Mouse (Mus musculus) ES-E14 (cell line): ENCODE results near the gene Nacad.

Experiments used
- CHD2 ChIP-seq: IDR thresholded peaks from 2 replicates; pipeline ENCODE4 v1.6.1; 2014; ENCODE audit warnings: mild to moderate bottlenecking, low read depth, low read length, inconsistent platforms
- ZC3H11A ChIP-seq: IDR thresholded peaks from 2 replicates; pipeline ENCODE4 v1.6.1; 2012; ENCODE audit warnings: low read depth, mild to moderate bottlenecking, inconsistent platforms, low read length, borderline replicate concordance

DNA sequence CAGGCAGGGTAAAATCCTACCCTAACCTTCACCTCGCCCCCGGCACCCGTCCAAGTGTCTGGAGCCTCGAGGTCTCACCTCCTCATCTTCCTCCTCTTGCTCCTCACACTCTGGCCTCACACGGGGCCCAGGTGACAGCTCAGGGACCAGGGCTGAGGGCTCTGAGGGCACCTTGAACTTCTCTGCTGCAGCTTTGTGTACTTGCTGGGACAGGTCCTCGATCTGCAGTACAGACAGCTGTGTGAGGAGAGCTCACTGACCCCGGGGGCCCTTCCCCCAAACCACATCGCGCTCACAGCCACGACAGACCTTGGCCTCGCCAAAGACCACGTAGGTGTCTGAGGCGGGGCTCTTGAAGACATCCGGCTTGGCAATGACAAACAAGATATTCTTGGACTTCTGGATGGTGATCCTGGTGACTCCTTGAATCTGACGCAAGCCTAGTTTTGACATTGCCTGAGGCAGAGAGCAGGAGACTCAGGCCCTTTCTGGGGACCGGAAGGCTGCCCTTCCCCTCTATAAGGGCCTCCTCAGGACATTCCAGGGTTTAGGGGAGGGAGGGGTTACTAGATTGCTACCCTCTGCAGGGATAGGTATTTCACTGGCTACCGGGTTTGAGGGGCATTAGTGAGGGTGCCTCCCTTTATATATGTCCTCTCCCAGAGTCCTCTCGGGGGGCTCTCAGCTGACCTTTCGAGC, 7.5 kb downstream of the Nacad start:
- TF ChIP-seq CHD2 (no peak), ZC3H11A (no peak)
